Mouse (Mus musculus): ENCODE data around the gene Col13a1.

DNA sequence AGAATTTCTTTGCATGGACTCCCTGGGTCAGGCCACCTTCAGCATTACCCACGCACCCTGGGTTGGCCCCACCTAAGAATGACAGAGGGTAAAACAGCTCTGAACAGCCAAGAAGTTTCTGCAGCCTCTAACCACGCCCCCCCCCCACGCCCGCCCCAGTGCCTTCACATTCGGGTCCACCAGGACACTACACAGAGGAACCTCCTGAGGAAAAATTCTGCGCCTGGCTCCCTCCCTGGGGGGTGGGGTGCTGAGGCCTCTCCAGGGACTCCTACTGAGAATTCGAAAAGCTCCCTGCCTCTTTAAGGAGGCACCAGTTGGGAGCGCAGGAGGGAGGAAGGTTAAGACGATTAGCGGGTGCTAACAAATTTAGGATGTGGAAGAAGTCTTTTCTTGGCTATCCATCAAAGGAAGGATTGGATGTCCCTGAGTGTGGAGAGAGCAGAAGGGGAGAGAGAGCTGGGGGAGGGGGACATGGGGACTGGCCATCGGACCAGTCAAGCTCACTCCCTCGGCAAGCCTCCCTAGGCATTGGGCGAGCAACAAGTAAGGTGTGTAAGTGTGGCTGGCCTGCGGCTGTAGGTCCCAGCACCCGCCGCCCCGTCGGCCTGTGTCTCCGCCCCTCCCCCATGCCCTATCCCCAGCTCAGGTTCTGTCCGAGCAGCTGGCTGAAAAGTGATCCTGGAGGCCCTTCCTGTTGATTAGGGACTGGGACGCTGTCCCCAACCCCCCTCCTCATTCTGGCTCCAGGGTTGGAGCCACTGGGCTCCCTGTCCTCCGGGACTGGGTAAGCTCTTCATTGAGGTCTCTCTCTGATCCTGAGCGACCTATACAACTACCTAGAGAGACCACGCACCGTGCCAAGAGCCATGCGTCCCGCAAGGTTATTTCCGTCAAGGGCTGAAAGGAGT, 42.4 kb downstream of the Col13a1 start:
- TF ChIP-seq CTCF (IDR thresholded peaks at IDR 0.05; ENCODE audit: borderline replicate concordance, insufficient read depth, low read length) (no peak), POLR2A (IDR thresholded peaks at IDR 0.05; ENCODE audit: low read depth, low read length) (no peak)
